Mouse (Mus musculus): ENCODE data around the gene Vmn1r103. TPM values are rescaled to one million over a fixed set of nuclear protein-coding genes. Genes with fewer than 3 reads are reported as not detected.

The Vmn1r103 gene
- polyA plus RNA-seq (2017; shearing (Covaris generic)): not detected

DNA sequence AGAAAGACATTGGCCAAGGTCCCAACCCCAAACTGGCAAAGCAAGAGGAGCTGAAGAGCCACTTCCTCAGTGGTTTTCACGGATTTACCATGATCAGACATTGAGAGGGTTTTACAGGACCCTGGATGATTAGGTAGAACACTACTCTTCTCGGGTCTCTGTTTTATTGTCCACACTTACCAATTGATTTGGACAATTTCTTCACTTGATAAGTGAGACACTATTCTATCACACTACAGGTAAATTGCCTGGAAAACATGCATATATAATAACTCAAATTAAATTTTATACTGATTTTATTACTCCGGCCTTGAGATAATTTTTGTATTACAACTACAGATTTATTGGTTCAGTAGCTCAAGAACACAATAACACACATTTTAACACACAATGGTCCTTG lies at the start of gene Vmn1r103:
Vmn1r103 (minus strand) TSS at position 101 of the 400 bp plus-strand sequence.

DNA sequence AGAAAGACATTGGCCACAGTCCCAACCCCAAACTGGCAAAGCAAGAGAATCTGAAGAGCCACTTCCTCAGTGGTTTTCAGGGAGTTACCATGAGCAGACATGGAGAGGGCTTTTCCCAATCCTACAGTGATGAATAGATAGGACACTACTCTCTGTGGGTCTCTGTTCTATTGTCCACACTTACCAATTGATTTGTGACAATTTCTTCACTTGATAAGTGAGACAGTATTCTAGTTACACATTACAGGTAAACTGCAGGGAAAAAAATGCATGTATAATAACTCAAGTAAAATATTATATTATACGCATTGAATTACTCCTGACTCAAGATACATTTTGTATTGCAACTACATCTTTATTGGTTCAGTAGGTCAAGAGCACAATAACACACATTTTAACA lies 35.3 kb upstream of the Vmn1r103 start, which contains the start of gene Gm5726:
Gm5726 (minus strand) TSS at position 101 of the 400 bp plus-strand sequence.

DNA sequence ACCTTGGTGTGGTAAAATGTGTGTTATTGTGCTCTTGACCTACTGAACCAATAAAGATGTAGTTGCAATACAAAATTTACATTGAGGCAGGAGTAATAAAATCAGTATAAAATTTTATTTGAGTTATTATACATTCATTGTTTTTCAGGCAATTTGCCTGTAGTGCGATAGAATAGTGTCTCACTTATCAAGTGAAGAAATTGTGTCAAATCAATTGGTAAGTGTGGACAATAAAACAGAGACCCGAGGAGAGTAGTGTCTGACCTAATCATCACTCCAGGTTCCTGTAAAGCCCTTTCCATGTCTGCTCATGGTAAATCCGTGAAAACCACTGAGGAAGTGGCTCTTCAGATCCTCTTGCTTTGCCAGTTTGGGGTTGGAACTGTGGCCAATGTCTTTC lies 23.2 kb upstream of the Vmn1r103 start, which contains the start of gene Vmn1r104:
Vmn1r104 (plus strand) TSS at position 301 of the 400 bp plus-strand sequence.

DNA sequence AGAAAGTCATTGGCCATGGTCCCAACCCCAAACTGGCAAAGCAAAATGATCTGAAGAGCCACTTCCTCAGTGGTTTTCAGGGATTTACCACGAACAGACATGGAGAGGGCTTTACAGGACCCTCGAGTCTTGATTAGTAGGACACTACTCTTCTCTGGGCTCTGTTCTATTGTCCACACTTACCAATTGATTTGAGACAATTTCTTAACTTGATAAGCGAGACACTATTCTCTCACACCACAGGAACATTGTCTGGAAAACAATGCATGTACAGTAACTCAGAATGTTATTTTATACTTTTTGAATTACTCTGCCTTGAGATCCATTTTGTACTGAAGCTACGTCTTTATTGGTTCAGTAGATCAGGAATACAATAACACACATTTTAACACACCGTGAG lies 35.5 kb downstream of the Vmn1r103 start, which contains the start of gene Gm10670:
Gm10670 (minus strand) TSS at position 101 of the 400 bp plus-strand sequence.

Other genes with a start within 250 kb of the Vmn1r103 start
- not detected for gene Gm5890, start 247.7 kb downstream of the Vmn1r103 start, polyA plus RNA-seq (2017; shearing (Covaris generic))
- not detected for gene Gm4133, start 176.5 kb downstream of the Vmn1r103 start, polyA plus RNA-seq (2017; shearing (Covaris generic))
- not detected for gene Gm5728, start 135.1 kb downstream of the Vmn1r103 start, polyA plus RNA-seq (2017; shearing (Covaris generic))
- not detected for gene Vmn1r100, start 92.6 kb downstream of the Vmn1r103 start, polyA plus RNA-seq (2017; shearing (Covaris generic))
- not detected for gene Vmn1r101, start 67.9 kb downstream of the Vmn1r103 start, polyA plus RNA-seq (2017; shearing (Covaris generic))
- 1.2 TPM for gene Gm10670, start 35.6 kb downstream of the Vmn1r103 start, polyA plus RNA-seq (2017; shearing (Covaris generic))
- not detected for gene Vmn1r104, start 23.3 kb upstream of the Vmn1r103 start, polyA plus RNA-seq (2017; shearing (Covaris generic))
- gene Gm5726, start 35.2 kb upstream of the Vmn1r103 start, polyA plus RNA-seq (2017; shearing (Covaris generic)): not detected
- not detected for gene Gm4141, start 65.7 kb upstream of the Vmn1r103 start, polyA plus RNA-seq (2017; shearing (Covaris generic))
- gene Gm4513, start 88.5 kb upstream of the Vmn1r103 start, polyA plus RNA-seq (2017; shearing (Covaris generic)): 0.65 TPM
- 1.1 TPM for gene Vmn1r107, start 158.4 kb upstream of the Vmn1r103 start, polyA plus RNA-seq (2017; shearing (Covaris generic))
- gene Vmn1r111, start 192.7 kb upstream of the Vmn1r103 start, polyA plus RNA-seq (2017; shearing (Covaris generic)): not detected
- gene Gm10668, start 220.1 kb upstream of the Vmn1r103 start, polyA plus RNA-seq (2017; shearing (Covaris generic)): not detected